14 mouse cellular contexts compared by ENCODE assay signal in genomic region chr16:18622916-18623750, GRCm38 (mm10). TPM values are rescaled to one million over a fixed set of nuclear protein-coding genes. Genes with fewer than 3 reads are reported as not detected.
DNase-seq lines count a peak whose midpoint lies in the region; ATAC-seq and TF ChIP-seq lines count a peak whose summit lies in the region.
"Had no signal": no experiment of that assay in that cellular context is flagged by ENCODE, and none has a peak within 500 bp of the region (broad histone marks: within the 10 kb centered on the region; RNA-seq: fewer than 3 reads in every experiment).

No protein-coding gene starts in this region.

- intact Hi-C loops in heart, postnatal 14 days (cut with DNase I), result no loop called here

- peaks cover 94% of the 10 kb centered on the region for H3K27me3 ChIP-seq in liver, embryonic 14.5 days (ENCODE audit: control insufficient read depth, insufficient read depth, low read length)
- peaks cover 96% of the 10 kb centered on the region for H3K27me3 ChIP-seq in liver, postnatal 0 days (ENCODE audit: insufficient read depth, low read length)

- H3K9ac ChIP-seq in liver, embryonic 14.5 days (replicated peaks), result no peak overlapping the region
- no peak overlapping the region for H3K9ac ChIP-seq in liver, postnatal 0 days (replicated peaks)
- H3K9ac ChIP-seq: hindbrain, embryonic 15.5 days; liver, embryonic 13.5 days had no signal

- 18% methylated on average over 29 of the region's 29 CpGs for WGBS in liver, embryonic 14.5 days (ENCODE audit: insufficient replicate concordance)
- 36% methylated on average over 29 of the region's 29 CpGs for WGBS in liver, postnatal 0 days (ENCODE audit: insufficient replicate concordance)

- no peak overlapping the region for H3K4me3 ChIP-seq in liver, embryonic 14.5 days (ENCODE audit: insufficient read depth in 1 of 2, low read depth in 2 of 2, low read length in 2 of 2)
- no peak overlapping the region for H3K4me3 ChIP-seq in liver, postnatal 0 days (ENCODE audit: low read depth, low read length)
- H3K4me3 ChIP-seq: hindbrain, embryonic 15.5 days; liver, embryonic 13.5 days had no signal

- no peak for TF ChIP-seq EP300 in liver, embryonic 14.5 days (IDR thresholded peaks at IDR 0.05; ENCODE audit: low read depth)
- no peak for TF ChIP-seq EP300 in liver, postnatal 0 days (IDR thresholded peaks at IDR 0.05; ENCODE audit: low read depth)

- H3K9me3 ChIP-seq in liver, embryonic 14.5 days (ENCODE audit: control insufficient read depth, low read length), result no peaks in the 10 kb centered on the region
- H3K9me3 ChIP-seq in liver, postnatal 0 days (ENCODE audit: low read length), result no peaks in the 10 kb centered on the region
- H3K9me3 ChIP-seq: hindbrain, embryonic 15.5 days; liver, embryonic 13.5 days had no signal

- ATAC-seq in liver, embryonic 14.5 days (ENCODE audit: insufficient read depth), result no peak
- ATAC-seq in liver, postnatal 0 days, result no peak

- H3K36me3 ChIP-seq in liver, embryonic 14.5 days (replicated peaks; ENCODE audit: control insufficient read depth, insufficient read depth, low read depth), result no peaks in the 10 kb centered on the region
- no peaks in the 10 kb centered on the region; the same call in 1 of the 2 replicates for H3K36me3 ChIP-seq in liver, postnatal 0 days (replicated peaks; ENCODE audit: insufficient read depth, low read length)
- H3K36me3 ChIP-seq: liver, embryonic 13.5 days had no signal

- no peak overlapping the region for H3K27ac ChIP-seq in liver, embryonic 14.5 days
- H3K27ac ChIP-seq in liver, postnatal 0 days (ENCODE audit: low read depth), result no peak overlapping the region
- H3K27ac ChIP-seq: hindbrain, embryonic 15.5 days; liver, embryonic 13.5 days had no signal

- DNase-seq in heart, adult 11 months, result peak; percentile 90
- DNase-seq in heart, postnatal 14 days, result no peak
- no peak for DNase-seq in liver, embryonic 14.5 days (ENCODE audit: low read depth in 3 of 3, low spot score in 3 of 3)
- DNase-seq in liver, postnatal 0 days, result no peak
- DNase-seq in R1 (ENCODE audit: low read depth, low spot score), result peak; percentile 18
- DNase-seq in cerebellum, postnatal 14 days, result peak; percentile 53 to 54
- DNase-seq in B cell, adult 2 months, result no peak
- DNase-seq in gastrocnemius, adult 18-20 months (ENCODE audit: low spot score), result no peak
- DNase-seq: adrenal gland, postnatal 14 days; liver, embryonic 13.5 days; lung, postnatal 36 days; spleen, adult 18-20 months had no signal

- peak; percentile 22; the same call in 1 of the 2 replicates for TF ChIP-seq CTCF in liver, embryonic 14.5 days (IDR thresholded peaks at IDR 0.05; ENCODE audit: low read depth)
- no peak; the same call in 1 of the 2 replicates for TF ChIP-seq CTCF in liver, postnatal 0 days (IDR thresholded peaks at IDR 0.05; ENCODE audit: low read depth)

- no peaks in the 10 kb centered on the region for H3K4me1 ChIP-seq in liver, embryonic 14.5 days (replicated peaks; ENCODE audit: control insufficient read depth in 2 of 2, insufficient read depth in 2 of 2, low read length in 1 of 2)
- H3K4me1 ChIP-seq in liver, postnatal 0 days (ENCODE audit: insufficient read depth), result peaks cover 9% of the 10 kb centered on the region

- no peak overlapping the region for H3K4me2 ChIP-seq in liver, embryonic 14.5 days (ENCODE audit: low read depth)
- H3K4me2 ChIP-seq in liver, postnatal 0 days (ENCODE audit: low read depth, low read length), result no peak overlapping the region
- H3K4me2 ChIP-seq: hindbrain, embryonic 15.5 days; liver, embryonic 13.5 days had no signal

RNA-seq across cellular contexts. Expression of gene Gp1bb, which starts 0.9 kb away (rescaled TPM):
- total RNA-seq in heart, postnatal 14 days (2021), result under 1 TPM in 1 of 2 experiments, not detected in 1; 0.29 TPM
- polyA plus RNA-seq in liver, embryonic 14.5 days (2012; rRNA removed), result 15.0 and 27.9 TPM in 2 replicates
- polyA plus RNA-seq in liver, embryonic 14.5 days (2014; fragmentation: Nextera tagmentation; extraction: Ambion mirVana), result 23.6 and 32.2 TPM in 2 replicates
- polyA plus RNA-seq in liver, postnatal 0 days (2015; fragmentation: Nextera tagmentation; extraction: Ambion mirVana), result 55.8 and 56.5 TPM in 2 replicates
- not detected for total RNA-seq in gastrocnemius, adult 18-20 months (2021)

RNA-seq across cellular contexts. Expression of gene Gm49601, which starts 3.1 kb away (rescaled TPM):
- 1 to 10 TPM; 2.8 to 4.0 TPM for total RNA-seq in heart, postnatal 14 days (2021)
- 0.54 and 0.63 TPM in 2 replicates for polyA plus RNA-seq in liver, embryonic 14.5 days (2012; rRNA removed)
- not detected in 2 replicates for polyA plus RNA-seq in liver, embryonic 14.5 days (2014; fragmentation: Nextera tagmentation; extraction: Ambion mirVana)
- polyA plus RNA-seq in liver, postnatal 0 days (2015; fragmentation: Nextera tagmentation; extraction: Ambion mirVana), result 0.32 TPM in 1 of 2 replicates, not detected in the other
- under 1 TPM in 1 of 2 experiments, not detected in 1; 0.47 TPM for total RNA-seq in gastrocnemius, adult 18-20 months (2021)

RNA-seq across cellular contexts. Expression of gene Sept5, which starts 6.6 kb away (rescaled TPM):
- 1 to 10 TPM; 6.7 to 7.6 TPM for total RNA-seq in heart, postnatal 14 days (2021)
- polyA plus RNA-seq in liver, embryonic 14.5 days (2012; rRNA removed), result 2.0 and 2.2 TPM in 2 replicates
- polyA plus RNA-seq in liver, embryonic 14.5 days (2014; fragmentation: Nextera tagmentation; extraction: Ambion mirVana), result 1.6 and 1.9 TPM in 2 replicates
- polyA plus RNA-seq in liver, postnatal 0 days (2015; fragmentation: Nextera tagmentation; extraction: Ambion mirVana), result 3.0 and 3.2 TPM in 2 replicates
- 1 to 10 TPM; 2.4 to 4.4 TPM for total RNA-seq in gastrocnemius, adult 18-20 months (2021)

RNA-seq across cellular contexts. Expression of gene Tbx1, which starts 32.7 kb away (rescaled TPM):
- total RNA-seq in heart, postnatal 14 days (2021), result under 1 TPM; 0.48 to 0.76 TPM
- 0.02 TPM in 1 of 2 replicates, not detected in the other for polyA plus RNA-seq in liver, embryonic 14.5 days (2012; rRNA removed)
- polyA plus RNA-seq in liver, embryonic 14.5 days (2014; fragmentation: Nextera tagmentation; extraction: Ambion mirVana), result not detected in 2 replicates
- polyA plus RNA-seq in liver, postnatal 0 days (2015; fragmentation: Nextera tagmentation; extraction: Ambion mirVana), result 0.40 TPM in 1 of 2 replicates, not detected in the other
- total RNA-seq in gastrocnemius, adult 18-20 months (2021), result 10 to 100 TPM in 1 of 2 experiments, 1 to 10 TPM in 1; 9.3 to 20.9 TPM
- total RNA-seq: adrenal gland, postnatal 14 days; neutrophil, adult 5-6 weeks had no signal

Comparison
In these comparisons a context has a peak if more than half of its experiments do, and no peak if none do; other contexts are left out.
1. DNase-seq: peak in heart, adult 11 months (single experiment), R1 (single experiment) and cerebellum, postnatal 14 days (2 of 2); none in heart, postnatal 14 days (0 of 2), liver, embryonic 14.5 days (0 of 3), liver, postnatal 0 days (single experiment), B cell, adult 2 months (0 of 2) and gastrocnemius, adult 18-20 months (single experiment).